Mouse (Mus musculus) Patski (cell line): ENCODE results near the gene Shld2. TPM values are rescaled to one million over a fixed set of nuclear protein-coding genes. Genes with fewer than 3 reads are reported as not detected.
"Not testable (repeated sequence)": the region's sequence is repeated elsewhere in the genome, so short reads cannot be mapped to it uniquely, and the experiment has no call there.

Experiments used
- ATAC-seq: fragments of 100-300 bp; one replicate; pipeline ENCODE4 v1.8.0; 2021
- CTCF ChIA-PET: fragments of 350-600 bp; sonication (Branson Sonifier 250); formaldehyde crosslinking; loops from one replicate; lab custom pipeline; 2022; ENCODE audit warnings: inconsistent platforms; lab: Charles Lee
- POLR2A ChIA-PET: fragments of 350-600 bp; sonication (Branson Sonifier 250); formaldehyde crosslinking; loops from one replicate; lab custom pipeline; 2022; ENCODE audit warnings: antibody characterized with exemption, inconsistent platforms; lab: Charles Lee
- DNase-seq: peaks from one replicate; pipeline ENCODE4 v3.0.0-alpha.2; 2011; ENCODE audit warnings: low read depth, low spot score
- H3K27me3 ChIP-seq: fragments of 371-371 bp; one replicate; pipeline ENCODE4 v1.5.1; 2021
- CTCF ChIP-seq: fragments of 100-300 bp; IDR thresholded peaks from one replicate; pipeline ENCODE4 v1.5.1; 2021
- in situ Hi-C: fragments of 300-500 bp; cut with MboI; formaldehyde crosslinking; loops from 3 replicates; pipeline ENCODE4 v1.11.1; 2018; ENCODE audit warnings: low pct_unique_long_range_greater_than_20kb, mixed read lengths
- polyA plus RNA-seq: library from polyadenylated mRNA; unstranded; gene quantifications from one replicate; pipeline ENCODE4 v1.2.3, GENCODE M21; 2021

Shld2 gene
- polyA plus RNA-seq, 1 experiment from 2014 or later: 7.0 TPM

GRCm38 (mm10) chr14:34326606-34327005 lies 16.3 kb upstream of the Shld2 start:
- DNase-seq: no peak
- CTCF ChIA-PET: no interaction called here
- POLR2A ChIA-PET: no interaction called here
- no peak for ATAC-seq
- in situ Hi-C loops: no loop called here
- no peaks in the 10 kb centered on the region for H3K27me3 ChIP-seq
- TF ChIP-seq CTCF: no peak

- H3K27me3 ChIP-seq: no peaks in the 10 kb centered on the region
- TF ChIP-seq CTCF: no peak
- in situ Hi-C loops: no loop called here
- ATAC-seq: no peak
- ChIA-PET POLR2A (no interaction called here), CTCF (interaction anchor here (1.3 kb wide), 1 partner anchor 10 kb away, joined by 3 read pairs; no protein-coding TSS in a partner anchor)
- DNase-seq: no peak
Observed at GRCm38 (mm10) chr14:34323576-34324085, 13.3 kb upstream of the Shld2 start.

- DNase-seq (no peak), ATAC-seq (peak; percentile 74)
- POLR2A ChIA-PET: interaction anchor here (0.5 to 1.5 kb wide), 2 partner anchors 12 to 31 kb away, joined by 3 read pairs; no protein-coding TSS in a partner anchor
- CTCF ChIA-PET: interaction anchor here (1.0 to 1.6 kb wide), 3 partner anchors 11 to 34 kb away, joined by 3 to 4 read pairs (median 3); no protein-coding TSS in a partner anchor
- no peak for TF ChIP-seq CTCF
- in situ Hi-C loops: loop anchor here (5.0 kb wide), 1 partner anchor 46 kb away; no protein-coding TSS in a partner anchor
- no peaks in the 10 kb centered on the region for H3K27me3 ChIP-seq
Observed at GRCm38 (mm10) chr14:34318113-34318512, 7.8 kb upstream of the Shld2 start.

GRCm38 (mm10) chr14:34317431-34317830 lies 7.1 kb upstream of the Shld2 start:
- H3K27me3 ChIP-seq: no peaks in the 10 kb centered on the region
- DNase-seq (no peak), ATAC-seq (no peak)
- no peak for TF ChIP-seq CTCF
- in situ Hi-C loops: loop anchor here (5.0 kb wide), 1 partner anchor 45 kb away; no protein-coding TSS in a partner anchor
- POLR2A ChIA-PET: interaction anchor here (1.5 kb wide), 1 partner anchor 13 kb away, joined by 3 read pairs; no protein-coding TSS in a partner anchor
- CTCF ChIA-PET: interaction anchor here (0.9 to 1.4 kb wide), 3 partner anchors 12 to 20 kb away, joined by 3 to 4 read pairs (median 3); no protein-coding TSS in a partner anchor

- no peak for ATAC-seq
- H3K27me3 ChIP-seq: no peaks in the 10 kb centered on the region
- no peak for TF ChIP-seq CTCF
- POLR2A ChIA-PET: no interaction called here
- DNase-seq: no peak
- in situ Hi-C loops: loop anchor here (5.0 kb wide), 1 partner anchor 44 kb away; no protein-coding TSS in a partner anchor
- CTCF ChIA-PET: interaction anchor here (0.9 to 1.4 kb wide), 2 partner anchors 19 to 72 kb away, joined by 3 to 4 read pairs; no protein-coding TSS in a partner anchor
Observed at GRCm38 (mm10) chr14:34316346-34316745, 6.1 kb upstream of the Shld2 start.

GRCm38 (mm10) chr14:34314796-34315195 lies 4.5 kb upstream of the Shld2 start:
- ChIA-PET POLR2A (interaction anchor here (0.6 kb wide), 1 partner anchor 12 kb away, joined by 3 read pairs; no protein-coding TSS in a partner anchor), CTCF (interaction anchor here (0.9 kb wide), 1 partner anchor 22 kb away, joined by 3 read pairs; no protein-coding TSS in a partner anchor)
- H3K27me3 ChIP-seq: no peaks in the 10 kb centered on the region
- in situ Hi-C loops: loop anchor here (5.0 kb wide), 1 partner anchor 42 kb away; no protein-coding TSS in a partner anchor
- ATAC-seq (no peak), DNase-seq (no peak)
- no peak for TF ChIP-seq CTCF

- POLR2A ChIA-PET, H3K27me3 ChIP-seq, ATAC-seq, in situ Hi-C loops, DNase-seq: not testable (repeated sequence)
- CTCF ChIA-PET: interaction anchor here (0.9 kb wide), 1 partner anchor 22 kb away, joined by 3 read pairs; no protein-coding TSS in a partner anchor
Observed at GRCm38 (mm10) chr14:34314383-34314782, 4.1 kb upstream of the Shld2 start.

- ATAC-seq (no peak), DNase-seq (no peak)
- no peak for TF ChIP-seq CTCF
- ChIA-PET POLR2A (no interaction called here), CTCF (no interaction called here)
- no peaks in the 10 kb centered on the region for H3K27me3 ChIP-seq
- in situ Hi-C loops: no loop called here
Observed at GRCm38 (mm10) chr14:34313612-34314011, 3.3 kb upstream of the Shld2 start.

- no peak for TF ChIP-seq CTCF
- no peaks in the 10 kb centered on the region for H3K27me3 ChIP-seq
- ChIA-PET POLR2A (interaction anchor here (0.8 kb wide), 1 partner anchor 31 kb away, joined by 3 read pairs; no protein-coding TSS in a partner anchor), CTCF (no interaction called here)
- ATAC-seq: no peak
- no peak for DNase-seq
- in situ Hi-C loops: no loop called here
Observed at GRCm38 (mm10) chr14:34312339-34313048, 2.2 kb upstream of the Shld2 start.

- in situ Hi-C loops: no loop called here
- no peak for TF ChIP-seq CTCF
- ATAC-seq (no peak), DNase-seq (no peak)
- H3K27me3 ChIP-seq: no peaks in the 10 kb centered on the region
- ChIA-PET POLR2A (no interaction called here), CTCF (interaction anchor here (1.1 kb wide), 1 partner anchor 18 kb away, joined by 3 read pairs; no protein-coding TSS in a partner anchor)
Observed at GRCm38 (mm10) chr14:34311691-34312090, 1.4 kb upstream of the Shld2 start.
